Mouse (Mus musculus) lung, embryonic 14.5 days (tissue): ENCODE measurements around the gene Gm29644. TPM values are rescaled to one million over a fixed set of nuclear protein-coding genes. Genes with fewer than 3 reads are reported as not detected.
"Not testable (repeated sequence)": the region's sequence is repeated elsewhere in the genome, so short reads cannot be mapped to it uniquely, and the experiment has no call there.

Source experiments
- ATAC-seq: fragments of 200-750 bp; cut with Nextera tagmentation; 2 replicates; pipeline ENCODE4 v1.8.0; 2017; ENCODE audit warnings: mild to moderate bottlenecking, moderate TSS enrichment, moderate library complexity; ENCODE audit not compliant: insufficient read depth
- DNase-seq: peaks from one replicate; pipeline ENCODE4 v3.0.0-alpha.2; 2015
- H3K27ac ChIP-seq: fragments of 300-500 bp; sonication (generic); 2 replicates; pipeline ENCODE4 v1.5.1; 2014; ENCODE audit warnings: low read depth, mild to moderate bottlenecking, moderate library complexity
- H3K27me3 ChIP-seq: fragments of 300-500 bp; sonication (generic); 2 replicates; pipeline ENCODE4 v1.6.1; 2014; ENCODE audit warnings: low read length, control low read depth; ENCODE audit not compliant: insufficient read depth
- H3K36me3 ChIP-seq: fragments of 300-500 bp; sonication (generic); 2 replicates; pipeline ENCODE4 v1.6.1; 2014; ENCODE audit warnings: control low read depth; ENCODE audit not compliant: insufficient read depth
- H3K4me1 ChIP-seq: fragments of 300-500 bp; sonication (generic); 2 replicates; pipeline ENCODE4 v1.6.1; 2014; ENCODE audit warnings: antibody characterized with exemption, control low read depth; ENCODE audit not compliant: insufficient read depth
- H3K4me2 ChIP-seq: fragments of 300-500 bp; sonication (generic); 2 replicates; pipeline ENCODE4 v1.6.1; 2014; ENCODE audit warnings: mild to moderate bottlenecking
- H3K4me3 ChIP-seq: fragments of 300-500 bp; sonication (generic); 2 replicates; pipeline ENCODE4 v1.5.1; 2014; ENCODE audit warnings: low read depth, low read length
- H3K9ac ChIP-seq: fragments of 300-500 bp; sonication (generic); 2 replicates; pipeline ENCODE4 v1.6.1; 2014
- H3K9me3 ChIP-seq: fragments of 300-500 bp; sonication (generic); 2 replicates; pipeline ENCODE4 v1.6.1; 2016; ENCODE audit warnings: low read depth, low read length, control low read depth
- WGBS: fragments of 180-500 bp; shearing (Covaris S2); extraction: QIAGEN DNeasy Blood & Tissue Kit; methylation state at CpG from one replicate; pipeline ENCODE4 v1.1.7; 2014; 5-methylcytosine and 5-hydroxymethylcytosine counted together
- polyA plus RNA-seq: library from polyadenylated mRNA; unstranded; fragments of >200 nt; fragmentation: Nextera tagmentation; extraction: Ambion mirVana; gene quantifications from 2 replicates; pipeline ENCODE4 v1.2.1, GENCODE M21; 2014

Gene Gm29644
- polyA plus RNA-seq, result not detected in 2 replicates

DNA sequence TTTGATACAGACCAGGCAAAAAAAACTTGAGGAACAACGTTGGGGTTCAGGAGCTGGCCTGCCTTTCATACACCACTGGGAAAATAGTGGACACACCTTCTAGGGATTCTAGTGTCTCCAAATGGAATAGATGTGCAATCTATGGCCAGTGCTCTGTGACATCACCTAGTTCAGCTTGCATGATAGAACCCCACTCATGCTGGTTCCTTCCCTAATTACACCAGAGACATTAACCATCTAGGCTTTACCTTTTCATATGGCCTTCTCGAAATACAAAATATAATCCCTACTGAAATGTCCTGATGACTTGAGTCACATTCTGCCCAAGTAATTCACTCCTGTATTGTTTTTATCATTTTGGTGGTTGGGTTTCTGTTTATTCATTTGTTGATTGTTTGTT, at the start of gene Gm29644, which contains the start of gene Gm29423:
TSS of gene Gm29644 (minus strand) at position 157 of the 400 bp plus-strand sequence.
TSS of gene Gm29423 (minus strand) at position 101 of the 400 bp plus-strand sequence.
- H3K27ac ChIP-seq, DNase-seq, H3K4me2 ChIP-seq, H3K4me1 ChIP-seq, ATAC-seq, H3K36me3 ChIP-seq, H3K9ac ChIP-seq, H3K9me3 ChIP-seq, H3K4me3 ChIP-seq, H3K27me3 ChIP-seq: not testable (repeated sequence)
- no CpG with 5 or more reads among the region's 2 CpGs for WGBS

DNA sequence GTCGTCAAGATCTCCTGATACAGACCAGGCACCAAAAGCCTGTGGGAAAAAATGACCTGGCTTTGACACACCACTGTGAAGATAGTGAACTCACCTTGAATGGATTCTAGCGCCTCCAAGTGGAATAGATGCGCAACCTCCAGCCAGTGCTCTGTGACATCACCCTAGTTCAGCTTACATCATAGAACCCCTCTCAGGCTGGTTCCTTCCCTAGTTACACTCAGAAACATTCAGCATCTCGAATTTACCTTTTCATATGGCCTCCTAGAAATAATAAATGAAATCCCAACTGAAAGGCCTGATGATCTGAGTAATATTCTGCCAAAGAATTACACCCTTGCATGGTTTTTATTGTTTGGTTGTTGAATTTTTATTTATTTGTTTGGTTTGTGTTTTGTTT, 29.6 kb downstream of the Gm29644 start, which contains the start of gene Gm21118:
TSS of gene Gm21118 (minus strand) at position 101 of the 400 bp plus-strand sequence.
- H3K27ac ChIP-seq, H3K4me3 ChIP-seq, DNase-seq, H3K36me3 ChIP-seq, H3K9me3 ChIP-seq, H3K27me3 ChIP-seq, ATAC-seq, H3K4me2 ChIP-seq, H3K4me1 ChIP-seq, H3K9ac ChIP-seq: not testable (repeated sequence)
- no CpG with 5 or more reads among the region's 4 CpGs for WGBS

Other genes with a start within 250 kb of the Gm29644 start
- not detected in 2 replicates for gene Gm21118, start 29.7 kb downstream of the Gm29644 start, polyA plus RNA-seq
- not detected in 2 replicates for gene Gm29423, start 56 bp downstream of the Gm29644 start, polyA plus RNA-seq
- gene Gm20888, start 138.5 kb upstream of the Gm29644 start, polyA plus RNA-seq, result not detected in 2 replicates